Mouse (Mus musculus) naive thymus-derived CD4-positive, alpha-beta T cell, adult 5 months (primary cell): ENCODE data around the gene Slc35e4. TPM values are rescaled to one million over a fixed set of nuclear protein-coding genes. Genes with fewer than 3 reads are reported as not detected.

Source experiments
- polyA plus RNA-seq: library from polyadenylated mRNA; unstranded; fragments of 100-300 nt; shearing (Covaris generic); gene quantifications from one replicate; pipeline ENCODE4 v1.2.1, GENCODE M21; 2017

The Slc35e4 gene
- 0.37 TPM for polyA plus RNA-seq

DNA sequence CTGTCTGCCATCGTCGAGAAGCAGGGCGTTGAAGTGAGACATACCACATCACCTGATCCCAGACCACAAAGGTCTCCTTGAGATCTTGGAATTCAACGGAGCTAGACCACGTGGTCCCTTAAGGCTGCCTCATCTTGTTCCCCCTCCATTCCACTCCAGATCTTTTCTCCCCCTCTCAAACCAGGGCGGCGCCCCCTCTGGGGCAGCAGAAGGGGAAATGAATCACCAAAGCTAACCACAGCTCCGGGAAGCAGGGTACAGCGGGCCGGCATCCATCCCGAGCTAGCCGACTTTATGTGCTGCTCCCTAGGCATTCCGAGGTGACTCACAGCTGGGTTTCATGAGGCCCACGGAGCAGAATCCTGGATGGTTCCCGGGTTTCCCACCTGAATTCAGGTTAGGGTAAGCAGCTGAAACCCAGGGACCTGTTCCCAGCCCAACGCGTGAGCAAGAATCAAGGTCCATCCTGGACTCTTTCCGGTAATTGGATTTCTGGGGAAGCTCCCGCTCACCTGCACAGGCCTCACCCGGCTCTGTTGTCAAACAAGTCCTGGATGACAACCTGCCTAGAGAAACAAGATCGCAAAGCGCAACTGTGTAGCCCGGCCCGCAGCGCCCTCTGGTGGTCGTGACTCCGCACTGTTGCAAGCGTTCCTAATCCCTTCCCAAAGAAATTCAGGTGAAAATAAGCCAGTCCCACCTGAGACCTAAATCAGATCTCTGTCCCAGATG, at the start of gene Slc35e4:
Gene Slc35e4, minus strand, starts transcription at position 556 of the 732 bp plus-strand sequence.

DNA sequence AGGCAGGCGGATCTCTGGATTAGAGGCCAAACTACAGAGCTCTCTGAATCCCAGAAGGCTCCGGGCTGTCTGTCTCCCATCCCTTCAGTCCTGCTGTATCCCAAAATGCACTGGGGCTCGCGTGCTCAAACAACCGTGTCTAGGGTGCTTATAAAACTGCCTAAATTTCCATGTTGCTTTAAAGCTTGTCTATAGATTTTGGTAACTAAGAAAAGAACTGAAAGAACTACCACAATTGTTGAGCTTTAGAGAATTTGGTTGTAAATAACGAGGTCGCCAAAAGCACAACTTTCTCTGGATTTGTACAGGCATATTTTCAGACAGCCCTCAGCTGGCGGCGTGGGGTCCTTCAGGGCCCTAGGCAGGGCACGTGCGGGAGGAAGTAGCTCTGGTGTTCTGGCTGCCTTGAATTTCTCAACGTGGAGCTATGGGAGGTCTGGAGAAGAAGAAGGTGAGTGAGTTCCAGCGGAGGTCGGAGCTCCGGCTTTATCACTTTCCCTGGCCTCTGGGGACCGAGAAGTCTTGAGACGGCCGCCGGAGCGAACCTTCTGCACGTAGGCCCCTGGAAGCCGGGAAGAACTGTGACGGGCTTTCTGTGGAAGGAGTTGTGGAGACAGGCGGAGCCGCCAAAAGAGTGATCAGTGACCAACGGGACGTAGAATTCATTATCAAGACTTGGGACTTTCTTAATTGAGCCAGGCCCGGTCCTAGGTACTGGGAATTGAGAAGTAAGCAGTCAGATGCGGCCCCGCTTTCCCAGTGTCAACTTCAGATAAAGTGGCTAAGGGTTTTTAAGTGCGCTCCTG, 49.3 kb upstream of the Slc35e4 start, which contains the start of gene Pes1:
Gene Pes1, plus strand, starts transcription at position 366 of the 806 bp plus-strand sequence.

DNA sequence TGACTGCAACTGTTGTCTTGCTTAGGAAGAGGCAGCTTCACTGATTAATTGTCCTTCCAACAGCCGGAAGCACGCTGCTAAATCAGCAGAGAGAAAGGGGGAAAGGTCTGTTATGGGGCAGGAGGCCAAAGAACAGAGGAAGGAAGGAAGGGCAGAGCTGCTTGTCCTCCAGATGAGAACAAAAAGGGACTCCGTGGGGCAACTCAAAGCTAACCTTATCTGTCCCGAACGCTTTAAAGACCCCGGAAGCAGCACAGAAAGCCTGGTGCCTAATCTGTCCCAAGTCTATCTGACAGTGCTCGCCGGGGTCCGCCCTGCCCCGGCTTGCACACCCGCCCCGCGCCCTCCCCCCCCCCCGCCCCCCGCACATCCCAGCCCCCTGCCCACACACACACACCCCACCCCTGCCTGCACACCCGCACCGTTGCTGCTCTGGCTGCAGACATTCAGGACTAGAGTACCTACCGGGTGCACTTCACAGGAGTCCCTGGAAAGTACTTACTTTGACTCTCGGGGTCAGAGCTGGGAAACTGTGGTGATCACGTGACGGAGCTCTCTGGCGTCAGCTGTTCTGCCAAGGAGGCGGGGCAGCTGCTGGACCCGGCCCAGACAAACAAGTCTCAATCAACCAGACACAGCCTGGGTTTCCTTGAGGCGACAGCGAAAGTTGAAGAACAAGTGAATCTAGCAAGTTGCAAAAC, 17.2 kb upstream of the Slc35e4 start, which contains the start of gene Tcn2:
Gene Tcn2, minus strand, starts transcription at position 649 of the 701 bp plus-strand sequence.

DNA sequence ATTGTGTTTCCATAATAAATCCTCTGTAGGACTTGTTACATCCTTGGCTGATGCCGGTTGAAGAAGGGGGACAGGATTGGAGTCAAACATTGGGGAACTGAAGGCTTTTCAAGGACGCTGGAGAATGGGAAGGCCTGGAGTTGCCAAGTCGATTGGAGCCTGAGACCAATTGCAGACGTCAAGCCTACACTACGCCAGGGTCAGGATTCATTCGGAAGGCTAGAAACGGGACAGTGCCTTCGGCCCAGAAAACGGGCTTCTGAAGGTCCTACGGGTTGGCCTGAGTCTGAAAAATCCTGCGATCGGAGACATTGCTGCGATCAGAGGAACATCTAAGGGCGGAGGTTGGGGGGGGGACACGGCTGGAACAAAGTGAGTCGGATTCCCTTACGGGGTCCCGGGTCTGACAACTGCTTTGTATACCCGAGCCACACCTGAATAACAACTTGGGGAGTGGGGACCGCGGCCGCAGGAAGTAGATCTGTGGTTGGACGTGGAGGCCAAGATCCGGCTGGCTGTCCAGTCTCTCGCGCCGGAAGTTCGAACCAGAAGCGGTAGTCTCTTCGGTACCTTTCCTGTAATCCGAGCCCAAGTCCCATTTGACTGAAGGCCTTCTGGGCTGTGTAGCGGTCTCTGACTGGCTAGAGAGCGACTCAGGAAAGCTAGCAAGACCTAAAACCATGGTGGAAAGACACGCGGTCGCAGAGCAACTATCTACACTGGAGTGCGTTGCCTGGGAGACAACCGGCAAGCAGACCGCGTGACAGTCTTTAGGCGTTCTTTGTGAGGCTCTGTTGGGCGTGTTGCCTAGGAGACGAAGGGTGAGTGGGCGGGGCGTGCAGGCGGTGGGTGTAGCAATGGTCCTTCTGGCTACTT, 19.8 kb downstream of the Slc35e4 start, which contains the start of the genes 4921536K21Rik and Dusp18:
Gene 4921536K21Rik, minus strand, starts transcription at position 693 of the 876 bp plus-strand sequence.
Gene Dusp18, plus strand, starts transcription at position 835 of the 876 bp plus-strand sequence.

DNA sequence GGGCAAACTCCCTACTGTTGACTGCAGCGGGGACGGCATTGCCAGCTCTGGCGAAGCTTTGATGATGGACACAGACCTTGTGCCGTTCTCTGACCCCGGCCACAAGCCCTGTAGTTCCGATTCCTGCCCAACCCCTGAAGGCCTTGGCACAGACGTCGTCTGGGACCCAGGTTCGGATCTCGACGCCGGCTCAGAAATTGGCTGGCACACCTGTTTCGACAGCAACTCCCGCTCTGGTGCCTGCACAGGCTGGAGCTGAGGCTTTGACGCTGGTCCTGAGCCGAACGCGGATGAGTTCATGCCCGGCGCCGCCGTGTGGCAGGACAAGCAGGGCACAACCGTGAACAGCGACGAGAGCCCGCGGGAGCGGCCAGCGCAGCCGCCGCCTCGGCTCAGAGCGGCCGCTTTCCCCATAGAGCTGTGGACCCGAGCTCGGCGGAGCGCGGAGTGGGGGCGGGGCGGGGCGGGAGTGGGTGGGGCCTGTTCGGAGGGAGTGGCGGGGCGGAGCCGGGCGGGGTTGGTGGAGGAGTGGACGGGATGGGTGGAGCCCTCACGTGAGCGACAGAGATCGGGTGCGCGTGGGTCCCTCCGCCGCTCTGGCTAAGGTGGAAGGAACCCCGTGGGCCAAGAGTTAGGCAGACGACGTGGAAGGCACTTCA, 50.9 kb downstream of the Slc35e4 start, which contains the start of gene Osbp2:
Gene Osbp2, minus strand, starts transcription at position 450 of the 659 bp plus-strand sequence.

Other genes with a start within 250 kb of the Slc35e4 start
- gene Osbp2, start 50.8 kb downstream of the Slc35e4 start, polyA plus RNA-seq: not detected
- gene 4921536K21Rik, start 19.6 kb downstream of the Slc35e4 start, polyA plus RNA-seq: not detected
- 0.16 TPM for gene Dusp18, start 19.4 kb downstream of the Slc35e4 start, polyA plus RNA-seq
- gene Tcn2, start 17.5 kb upstream of the Slc35e4 start, polyA plus RNA-seq: 11.7 TPM
- 68.3 TPM for gene Pes1, start 49.3 kb upstream of the Slc35e4 start, polyA plus RNA-seq
- 0.31 TPM for gene 4930556J24Rik, start 62.1 kb upstream of the Slc35e4 start, polyA plus RNA-seq
- not detected for gene Gal3st1, start 69.0 kb upstream of the Slc35e4 start, polyA plus RNA-seq
- not detected for gene Sec14l4, start 116.8 kb upstream of the Slc35e4 start, polyA plus RNA-seq
- gene Sec14l3, start 150.2 kb upstream of the Slc35e4 start, polyA plus RNA-seq: not detected
- gene Mtfp1, start 180.8 kb upstream of the Slc35e4 start, polyA plus RNA-seq: 0.57 TPM
- 0.29 TPM for gene Sec14l2, start 208.8 kb upstream of the Slc35e4 start, polyA plus RNA-seq
- 35.0 TPM for gene Rnf215, start 220.5 kb upstream of the Slc35e4 start, polyA plus RNA-seq
- gene Ccdc157, start 245.6 kb upstream of the Slc35e4 start, polyA plus RNA-seq: 5.0 TPM
- gene Sf3a1, start 245.7 kb upstream of the Slc35e4 start, polyA plus RNA-seq: 52.2 TPM